Mouse (Mus musculus) MEL (cell line): ENCODE results near the gene Suclg2.

ENCODE experiments used
- CTCF ChIP-seq, 3 experiments: IDR thresholded peaks in 2 of 3; conservative IDR thresholded peaks in 1 of 3; 2 replicates each; pipeline ENCODE4 v1.5.1; 2011 to 2012; ENCODE audit warnings: low read length in 3 of 3, low read depth in 2 of 3, mild to moderate bottlenecking in 2 of 3, improper control_type of control experiment in 1 of 3, inconsistent platforms in 1 of 3, mixed read lengths in 1 of 3, moderate library complexity in 1 of 3; ENCODE audit not compliant: control insufficient read depth in 1 of 3, insufficient read depth in 1 of 3, poor library complexity in 1 of 3, severe bottlenecking in 1 of 3
- MEF2A ChIP-seq: IDR thresholded peaks from 2 replicates; pipeline ENCODE4 v1.6.1; 2014; ENCODE audit warnings: low read depth, mild to moderate bottlenecking, inconsistent platforms, low read length, improper control_type of control experiment; ENCODE audit not compliant: poor library complexity, insufficient replicate concordance, severe bottlenecking; ENCODE audit errors: extremely low read depth
- MYC ChIP-seq: IDR thresholded peaks from 2 replicates; pipeline ENCODE4 v1.6.1; 2011; ENCODE audit warnings: low read depth, mild to moderate bottlenecking, low read length, improper control_type of control experiment, moderate library complexity
- RAD21 ChIP-seq: IDR thresholded peaks from 2 replicates; pipeline ENCODE4 v1.6.1; 2011; ENCODE audit warnings: mild to moderate bottlenecking, low read depth, low read length, improper control_type of control experiment
- USF1 ChIP-seq: IDR thresholded peaks from 2 replicates; pipeline ENCODE4 v1.6.1; 2014; ENCODE audit warnings: low read depth, mild to moderate bottlenecking, inconsistent platforms, low read length, improper control_type of control experiment, moderate library complexity

DNA sequence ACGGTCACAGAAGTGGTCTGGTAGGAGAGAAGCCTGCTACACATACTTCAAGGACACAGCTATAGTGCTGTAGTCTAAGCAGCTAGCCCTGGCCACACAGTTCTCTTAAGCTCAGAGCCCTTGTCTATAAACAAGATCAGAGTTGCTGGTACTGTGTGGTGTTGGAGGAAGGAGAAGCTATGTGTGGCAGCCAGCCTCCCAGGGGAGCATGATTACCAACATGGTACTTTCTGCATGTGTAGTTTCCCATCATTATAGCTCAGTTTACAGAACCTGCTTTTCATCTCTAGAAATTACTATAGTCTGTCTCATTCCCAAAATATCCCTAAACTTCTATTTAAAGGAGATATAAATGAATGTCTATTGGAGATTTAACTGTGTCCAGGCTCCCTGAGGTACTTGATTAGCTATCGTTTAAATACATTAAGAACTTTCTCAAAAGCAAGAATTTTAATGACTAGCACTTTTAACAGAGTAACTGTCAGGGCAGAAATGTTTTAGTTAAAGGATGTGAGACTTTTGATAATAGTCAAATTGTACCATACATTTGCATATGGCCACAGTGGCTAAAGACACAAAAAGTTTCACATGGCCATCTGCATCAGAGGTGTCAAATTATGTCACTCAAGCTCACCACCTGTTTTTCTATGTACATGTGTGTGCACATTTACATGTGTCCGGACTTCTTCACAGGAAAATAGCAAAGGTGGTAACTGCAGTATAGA is 145.4 kb downstream of the Suclg2 start:
- TF ChIP-seq MYC = no peak
- TF ChIP-seq RAD21 = no peak
- TF ChIP-seq MEF2A = no peak
- no peak for TF ChIP-seq USF1
- no peak for TF ChIP-seq CTCF (IDR thresholded peaks at IDR 0.05 in 2 of 3, conservative IDR thresholded peaks at IDR 0.05 in 1 of 3; ENCODE audit: control insufficient read depth in 1 of 3, insufficient read depth in 1 of 3, low read depth in 2 of 3, low read length in 3 of 3, poor library complexity in 1 of 3, severe bottlenecking in 1 of 3)
